Mouse (Mus musculus) large intestine, adult 2 months (tissue): Measurements from ENCODE around the gene Adam12. TPM values are rescaled to one million over a fixed set of nuclear protein-coding genes. Genes with fewer than 3 reads are reported as not detected.

Source experiments
- DNase-seq: peaks from one replicate; pipeline ENCODE4 v3.0.0-alpha.2; 2012; ENCODE audit warnings: low read depth, low spot score
- WGBS: fragments of 180-500 bp; shearing (Covaris S2); methylation state at CpG from one replicate; pipeline ENCODE4 v1.1.7; 2018; 5-methylcytosine and 5-hydroxymethylcytosine counted together
- polyA plus RNA-seq: library from polyadenylated mRNA; depleted of rRNA; stranded (reverse); fragments of >200 nt; gene quantifications from 2 replicates; pipeline ENCODE4 v1.2.3, GENCODE M21; 2012

The Adam12 gene
- polyA plus RNA-seq, 1 experiment, result 0.55 TPM

DNA sequence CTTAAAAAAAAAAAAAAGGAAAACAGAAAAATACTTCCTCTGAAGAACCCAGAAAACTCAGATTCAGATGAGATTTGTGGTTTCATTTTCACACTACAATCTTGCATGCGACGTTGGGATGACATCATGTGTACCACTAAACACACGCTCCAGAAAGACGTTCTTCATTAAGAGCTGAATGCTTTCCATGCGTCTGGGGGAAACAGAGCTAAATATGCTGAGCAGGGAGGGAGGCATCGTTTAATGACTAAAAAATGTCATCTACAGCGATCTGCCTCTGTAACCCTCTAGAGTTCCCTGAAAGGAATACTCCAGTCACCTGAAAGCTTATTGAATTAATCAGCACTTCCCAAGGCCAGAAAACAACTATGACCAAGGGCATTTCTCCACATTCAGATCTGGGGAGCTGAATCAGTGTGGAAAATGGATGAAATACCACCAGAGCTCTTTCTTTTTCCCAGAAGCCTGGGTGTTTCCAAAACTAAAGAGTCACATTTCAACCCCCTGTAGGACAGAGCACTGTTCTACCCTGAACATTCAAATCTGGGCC lies 203.6 kb downstream of the Adam12 start:
- WGBS, result 73% methylated on average over 7 of the region's 7 CpGs
- DNase-seq, result no peak

DNA sequence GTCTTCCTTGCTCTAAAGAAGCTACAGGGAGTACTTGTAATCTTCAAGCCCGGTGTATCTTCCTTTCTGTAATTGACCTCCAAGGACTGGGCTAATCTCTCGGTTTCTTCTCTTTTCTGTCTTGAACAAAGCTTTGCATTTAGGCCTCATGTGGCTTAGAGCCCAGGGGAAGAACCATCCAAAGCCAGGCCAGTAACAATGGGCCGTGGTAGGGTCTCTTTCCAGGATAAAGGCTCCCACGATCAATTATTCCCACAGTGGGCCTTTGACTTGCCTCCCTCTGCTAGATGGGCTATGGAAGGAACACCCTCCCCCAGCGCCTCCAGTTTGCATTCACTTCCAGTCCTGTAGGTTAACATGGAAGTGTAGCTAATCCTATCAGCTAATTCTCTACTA lies 204.9 kb downstream of the Adam12 start:
- no peak for DNase-seq

DNA sequence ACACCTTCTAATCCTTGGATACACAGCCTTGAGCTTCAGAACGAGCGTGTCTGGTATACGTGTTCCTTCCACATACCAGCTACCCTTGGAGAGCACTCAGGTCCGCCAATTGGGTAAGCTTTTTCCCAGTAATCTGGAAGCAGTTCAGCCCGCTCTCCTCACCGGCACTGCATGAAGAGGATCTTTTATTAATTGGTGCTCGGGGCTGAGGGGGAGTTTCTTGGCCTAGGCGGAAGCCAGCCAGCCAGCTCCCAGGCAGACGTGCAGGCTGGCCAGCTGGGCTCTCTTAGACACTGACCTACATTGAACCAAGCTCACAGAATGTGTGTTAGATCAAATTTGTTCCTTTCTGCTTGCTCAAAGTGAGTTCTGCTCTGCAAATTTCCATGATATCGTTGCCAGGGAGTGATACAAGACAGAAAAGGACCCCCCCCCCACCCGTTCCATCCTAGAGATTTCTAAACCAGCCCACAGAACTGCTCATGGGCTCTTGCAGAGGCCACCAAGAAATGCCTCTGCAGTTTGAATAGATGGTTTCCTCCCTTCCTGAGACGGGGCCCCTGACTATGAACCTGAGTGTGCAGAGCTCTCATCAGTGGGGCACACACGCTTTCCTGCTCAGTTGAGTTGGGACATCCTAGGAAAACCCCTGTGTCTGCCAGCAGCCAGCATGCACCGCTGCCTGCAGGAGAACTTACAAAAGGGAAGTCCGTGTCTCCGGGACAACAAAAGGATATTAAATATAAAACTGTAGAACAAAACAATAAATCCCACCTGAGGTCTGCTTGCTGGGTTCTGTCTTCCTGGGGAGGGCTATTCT lies 205.5 kb downstream of the Adam12 start:
- WGBS, result 64% methylated on average over 16 of the region's 16 CpGs
- DNase-seq, result no peak

More for the DNA sequence above, 204.9 kb downstream of the Adam12 start:
- 79% methylated on average over 5 of the region's 5 CpGs for WGBS

DNA sequence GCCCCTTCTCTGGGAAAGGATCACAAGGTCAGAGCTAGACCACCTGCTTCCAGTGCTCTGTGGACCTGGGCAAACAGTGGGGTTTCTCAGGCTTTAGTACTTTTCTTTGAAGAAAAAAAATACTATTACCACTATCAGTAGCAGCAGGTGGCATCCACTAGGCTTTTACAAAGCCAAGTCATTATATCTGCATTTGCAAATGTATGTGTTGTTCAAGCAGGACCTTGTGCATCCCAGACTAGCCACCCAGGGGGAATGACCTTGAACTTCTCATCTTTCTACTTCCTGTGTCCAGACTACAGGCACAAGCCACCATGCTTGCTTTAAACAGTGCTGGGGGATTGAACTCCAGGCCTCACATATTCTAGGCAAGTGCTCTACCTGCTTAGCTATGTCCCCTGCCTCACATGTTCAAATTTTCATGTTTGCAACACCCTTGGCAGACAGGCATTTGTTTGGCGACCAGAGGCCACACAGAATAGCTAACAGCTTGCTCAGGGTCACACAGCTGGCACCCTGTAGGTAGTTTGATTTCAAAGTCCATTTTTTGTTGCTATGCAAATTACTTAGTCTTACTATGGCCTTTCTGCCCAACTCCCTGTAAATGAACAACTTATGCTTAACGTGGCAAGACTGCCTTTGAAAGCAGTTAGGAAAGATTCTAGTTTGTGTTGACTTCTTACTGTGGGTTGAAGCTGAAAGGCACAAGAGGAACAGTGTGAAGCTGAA lies 209.6 kb downstream of the Adam12 start:
- peak; percentile 45 for DNase-seq
- WGBS, result 26% methylated on average over 2 of the region's 2 CpGs

DNA sequence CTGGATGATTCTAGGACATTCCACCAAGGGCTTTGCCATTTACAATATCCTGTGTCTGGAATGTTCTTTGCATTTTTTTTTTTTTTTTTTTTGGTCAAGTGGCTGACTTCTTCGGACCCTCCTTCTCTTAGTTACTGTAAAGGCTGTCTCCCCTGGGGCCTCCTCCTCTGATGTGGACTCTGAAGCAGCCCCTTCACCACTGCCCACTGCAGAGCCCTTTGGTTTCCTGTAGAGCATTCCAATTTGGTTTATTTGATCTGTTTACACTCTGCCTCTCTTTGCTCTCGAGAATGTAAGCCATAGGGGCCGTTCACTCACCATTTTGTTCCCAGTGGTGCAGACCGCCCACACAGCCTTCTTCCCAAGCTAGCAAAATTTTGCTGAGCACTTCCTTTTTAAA lies 216.7 kb downstream of the Adam12 start:
- 58% methylated on average over 4 of the region's 4 CpGs for WGBS
- DNase-seq, result no peak

DNA sequence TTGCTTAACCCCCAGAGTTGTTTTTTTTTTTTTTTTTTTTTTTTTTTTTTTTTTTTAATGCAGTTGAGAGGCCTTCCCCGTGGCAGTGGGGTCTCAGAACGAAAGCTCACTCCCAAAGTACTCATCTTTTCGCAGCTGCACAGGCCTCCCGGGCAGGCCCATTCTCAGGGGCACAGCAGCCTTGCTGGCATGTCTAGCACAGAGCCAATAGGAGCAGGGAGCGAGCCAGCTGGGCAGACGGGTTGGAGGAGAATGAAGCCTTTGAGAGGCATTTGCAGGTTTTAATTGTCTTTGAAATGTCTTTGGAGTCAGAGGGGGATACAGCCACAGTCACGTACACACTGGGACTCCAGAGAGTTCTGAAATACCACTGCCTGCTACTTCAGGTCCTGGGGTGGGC lies 217.2 kb downstream of the Adam12 start:
- WGBS, result 80% methylated on average over 7 of the region's 7 CpGs
- no peak for DNase-seq

DNA sequence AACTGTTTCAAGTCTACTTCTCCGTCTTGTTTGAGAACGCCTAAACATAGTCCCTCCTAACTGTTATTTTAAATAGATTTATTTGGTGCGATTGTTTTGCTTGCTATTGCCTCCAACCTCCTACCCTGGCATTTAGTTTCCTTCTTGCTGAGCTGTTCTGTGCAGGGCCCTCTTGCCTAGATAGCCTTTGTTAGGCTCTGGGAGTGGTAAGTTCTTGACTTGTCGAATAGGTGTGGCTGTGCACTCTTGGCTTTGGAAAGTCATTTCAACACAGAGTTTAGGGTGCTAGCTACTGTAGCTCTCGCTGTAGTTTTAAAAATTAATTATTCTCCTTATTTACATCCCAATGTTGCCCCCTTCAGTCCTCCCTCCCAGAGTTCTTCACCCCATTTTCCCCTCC lies 222.8 kb downstream of the Adam12 start:
- WGBS, result 58% methylated on average over 5 of the region's 5 CpGs

DNA sequence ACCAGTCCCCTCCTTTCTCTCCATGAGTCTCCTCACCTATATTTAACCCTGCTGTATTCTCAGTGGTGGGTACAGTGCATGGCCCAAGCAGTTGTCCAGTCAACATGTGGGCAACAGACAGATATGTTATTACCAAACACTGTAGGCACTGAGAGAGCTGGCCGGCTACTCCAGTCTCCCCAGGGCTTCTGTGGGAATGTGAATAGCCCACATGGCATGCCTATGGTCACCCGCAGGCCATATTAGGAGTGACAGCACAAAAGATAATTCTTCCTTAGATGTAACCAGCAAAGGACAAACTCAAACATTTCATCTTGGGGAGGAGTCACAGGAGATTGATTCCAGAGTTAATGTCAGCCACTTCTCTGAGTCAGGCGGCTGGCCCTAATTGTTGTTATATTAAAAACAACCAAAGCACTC lies 224.0 kb downstream of the Adam12 start:
- no peak for DNase-seq
- WGBS, result 75% methylated on average over 3 of the region's 3 CpGs

More for the DNA sequence above, 222.8 kb downstream of the Adam12 start:
- DNase-seq, result no peak

DNA sequence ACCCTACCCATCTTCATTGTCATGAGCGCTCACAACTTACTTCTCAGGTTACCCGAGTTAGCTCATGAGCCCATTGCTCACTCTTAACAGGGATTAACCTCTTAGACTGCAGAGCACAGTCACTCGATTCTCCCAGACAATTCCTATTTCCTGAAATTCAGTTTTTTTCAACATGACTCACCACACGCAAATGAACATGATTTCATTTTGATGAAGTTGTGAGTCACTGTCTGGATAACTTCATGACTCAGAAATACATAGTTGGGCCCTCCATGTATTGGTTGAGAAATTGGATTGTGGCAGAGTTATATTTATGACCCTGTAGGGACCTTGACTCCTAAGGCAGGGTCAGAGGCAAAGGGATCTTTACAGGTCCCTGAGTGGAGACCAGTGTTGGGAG lies 230.4 kb downstream of the Adam12 start:
- 77% methylated on average over 4 of the region's 4 CpGs for WGBS

DNA sequence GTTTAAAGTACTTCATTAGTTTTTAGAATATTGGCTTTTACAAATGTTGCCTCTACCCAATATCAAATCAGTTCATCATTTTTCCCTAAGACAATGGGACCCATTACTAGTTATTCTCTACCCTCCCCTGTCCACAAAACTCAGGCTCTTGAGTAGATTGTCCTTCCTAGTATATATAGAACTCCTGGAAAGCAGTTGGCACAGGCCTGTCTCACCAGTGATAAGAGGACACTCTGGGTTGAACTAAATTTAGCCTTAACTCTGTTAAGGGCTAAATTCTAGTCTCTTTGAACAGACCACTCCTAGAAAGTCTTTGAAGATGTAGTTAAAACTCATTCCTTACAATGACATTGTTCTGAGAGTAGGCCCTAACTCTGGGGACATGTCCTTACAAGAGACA lies 241.0 kb downstream of the Adam12 start:
- DNase-seq, result no peak

More for the DNA sequence above, 230.4 kb downstream of the Adam12 start:
- DNase-seq, result no peak

DNA sequence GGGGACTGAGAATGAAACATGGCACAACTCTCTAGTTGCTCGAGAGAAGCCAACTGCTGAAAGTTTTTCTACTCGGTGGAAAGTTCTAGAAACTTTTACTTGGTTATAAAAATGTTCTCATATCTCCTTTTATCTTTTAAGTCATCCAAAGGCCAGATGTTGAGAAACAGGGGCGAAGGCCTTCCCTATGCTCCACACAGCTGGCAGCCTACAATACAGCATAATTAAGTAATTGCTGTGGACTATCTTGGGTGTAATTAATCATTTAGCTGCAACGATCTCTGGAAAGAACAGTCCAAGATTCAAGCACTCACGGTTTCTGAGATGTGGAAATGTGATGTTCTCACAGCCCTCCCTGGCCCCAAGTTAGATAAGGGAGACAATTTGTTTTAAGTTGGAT lies 243.6 kb downstream of the Adam12 start:
- WGBS, result 46% methylated on average over 5 of the region's 5 CpGs
- no peak for DNase-seq

DNA sequence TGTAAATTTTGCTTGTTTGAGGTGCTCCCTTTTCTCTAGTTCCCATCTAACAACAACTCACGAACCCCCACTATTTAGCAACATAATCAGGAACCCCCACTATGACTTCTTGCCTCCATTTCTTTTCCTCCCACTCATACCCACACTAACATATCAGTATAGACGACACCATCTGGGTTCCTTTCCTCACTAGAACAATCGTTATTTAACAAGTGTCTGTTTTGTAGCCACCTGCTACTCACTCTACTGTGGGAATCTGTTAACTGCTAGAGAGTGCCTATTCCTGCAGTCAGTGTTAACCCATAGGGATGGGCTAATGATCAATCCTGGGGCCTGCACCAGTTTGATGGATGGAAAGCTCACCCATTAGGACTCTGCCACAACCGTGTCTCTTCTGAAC lies 245.7 kb downstream of the Adam12 start:
- DNase-seq, result no peak
- 84% methylated on average over 4 of the region's 4 CpGs for WGBS

DNA sequence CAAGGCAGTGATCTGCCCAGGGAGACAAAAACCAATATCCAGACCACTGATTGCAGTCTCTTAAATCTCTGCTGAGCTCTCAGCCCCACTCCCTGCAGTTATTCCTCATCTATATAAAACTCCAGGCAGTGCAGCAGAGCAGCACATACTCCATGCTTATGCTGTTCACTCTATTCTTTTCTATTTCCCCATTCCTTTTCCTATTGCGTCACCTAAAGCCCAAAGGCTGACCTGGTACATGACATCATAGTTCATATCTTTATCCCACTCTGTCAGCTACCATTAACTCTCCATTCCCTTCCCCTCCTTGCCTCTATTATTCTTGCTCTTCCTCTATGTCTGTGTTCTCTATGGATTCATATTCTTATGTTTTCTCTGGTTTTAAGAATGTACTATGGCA lies 246.3 kb downstream of the Adam12 start:
- no peak for DNase-seq
- WGBS, result 53% methylated on average over 1 of the region's 1 CpGs

DNA sequence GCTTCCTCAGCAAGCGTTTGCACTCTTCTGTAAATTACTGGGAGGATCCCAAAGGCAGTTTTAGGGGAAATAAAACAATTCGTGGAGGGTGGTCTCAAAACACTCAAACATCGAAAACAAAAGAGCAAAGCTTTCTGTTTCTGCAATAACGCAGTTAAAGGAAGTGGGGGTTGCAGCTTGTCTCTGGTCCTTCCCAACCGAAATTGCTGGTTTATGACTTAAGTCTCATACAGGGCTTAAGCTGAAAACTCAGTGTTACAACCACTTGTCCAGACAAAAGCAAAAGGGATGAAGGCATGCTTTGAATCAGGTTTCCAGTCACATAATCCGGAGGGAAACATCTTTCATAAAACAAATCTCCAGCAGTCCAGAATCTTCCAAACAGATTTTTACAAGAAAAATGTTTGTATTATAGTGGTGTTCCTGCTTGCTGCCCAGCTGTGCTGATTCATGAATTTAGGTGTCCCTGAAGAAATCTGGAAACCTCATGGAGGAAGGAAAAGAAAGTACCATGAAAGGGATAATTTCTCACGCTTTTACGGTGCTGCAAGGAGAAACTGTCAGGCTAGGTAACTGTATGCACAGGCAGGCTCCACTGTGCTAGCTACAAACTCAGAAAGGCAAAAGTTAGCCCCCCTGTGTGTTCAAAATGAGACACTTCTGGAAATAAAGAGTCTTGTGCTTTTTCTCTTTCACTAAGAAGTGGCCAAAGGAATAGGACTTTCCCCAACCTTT lies 255.4 kb downstream of the Adam12 start:
- no peak for DNase-seq
- WGBS, result 23% methylated on average over 8 of the region's 8 CpGs

DNA sequence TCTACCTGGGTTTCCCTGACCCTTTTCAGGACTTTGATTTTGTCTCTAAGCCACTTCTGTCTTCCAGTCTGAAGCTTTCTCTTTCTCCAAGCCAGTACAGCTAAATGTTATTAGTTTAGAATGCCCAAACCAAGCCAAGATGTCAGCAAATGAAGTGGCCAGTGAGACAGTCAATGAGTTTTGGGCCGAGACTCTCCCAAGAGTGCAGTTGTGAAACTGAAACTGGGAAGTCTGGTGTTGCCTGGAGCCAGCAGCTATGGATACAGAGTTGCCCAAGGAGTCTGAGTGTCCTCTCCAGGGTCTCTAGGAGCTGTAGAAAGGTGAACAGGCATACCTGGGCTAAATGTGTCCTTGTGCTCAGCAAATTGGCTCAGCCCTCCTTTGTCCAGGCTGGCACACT lies 260.9 kb downstream of the Adam12 start:
- WGBS, result 27% methylated on average over 1 of the region's 1 CpGs
- DNase-seq, result no peak

DNA sequence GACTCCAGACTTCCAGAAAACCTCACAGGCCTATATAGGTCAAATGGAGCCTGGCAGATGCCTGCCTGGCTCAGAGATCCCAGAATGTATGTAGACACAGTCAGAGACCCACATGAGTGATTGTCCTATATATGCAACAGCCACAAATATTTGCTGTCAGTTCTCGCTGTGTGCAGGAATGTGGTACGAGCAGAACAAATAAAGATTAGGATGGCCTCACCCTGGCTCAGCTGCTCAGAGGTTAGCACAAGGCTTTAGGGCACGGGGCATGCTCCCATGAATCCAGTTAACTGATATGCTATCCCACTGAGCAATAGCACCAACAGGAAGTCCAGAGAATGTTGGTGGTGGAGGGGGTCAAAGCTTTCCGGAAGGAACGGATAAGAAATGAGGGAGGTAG lies 261.5 kb downstream of the Adam12 start:
- 45% methylated on average over 5 of the region's 5 CpGs for WGBS
- DNase-seq, result no peak

DNA sequence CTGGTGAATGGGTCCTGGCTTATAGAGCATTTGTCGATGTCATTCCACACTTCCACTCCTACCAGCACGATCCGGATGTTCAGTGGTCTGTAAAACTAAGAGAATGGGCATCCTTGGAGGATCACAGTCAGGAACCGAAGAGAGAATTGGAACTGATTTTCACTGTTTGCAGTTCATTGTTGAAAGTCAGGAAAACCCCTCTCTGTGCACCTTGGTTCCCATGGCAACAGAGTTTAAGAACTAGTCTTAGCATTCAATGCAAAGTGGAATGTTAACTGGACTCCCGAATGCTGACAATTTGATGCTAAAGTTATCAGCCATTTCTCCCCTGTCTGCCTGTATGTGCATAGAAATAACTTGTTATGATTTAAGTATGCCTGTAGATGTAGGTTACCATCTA lies 264.0 kb downstream of the Adam12 start:
- DNase-seq, result no peak
- WGBS, result 82% methylated on average over 5 of the region's 5 CpGs

DNA sequence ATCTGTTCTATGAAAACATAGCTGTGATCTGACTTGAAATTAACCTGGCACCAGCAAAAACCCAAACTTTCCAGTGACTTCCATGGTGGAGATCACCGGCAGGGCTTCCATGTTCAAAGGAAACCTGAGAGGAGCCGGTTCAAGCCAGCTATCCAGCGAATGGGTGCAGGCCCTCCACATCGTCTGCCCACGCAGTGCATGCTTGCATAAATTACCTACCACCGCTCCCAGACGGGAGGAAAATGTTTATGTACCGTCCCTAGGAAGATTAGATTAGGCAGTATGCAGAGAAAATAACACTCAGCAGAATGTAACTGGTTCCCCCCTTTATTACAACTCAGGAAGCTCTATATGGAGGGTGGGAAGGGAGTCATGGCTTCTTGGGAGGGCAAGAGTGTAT lies 268.4 kb downstream of the Adam12 start:
- WGBS, result 71% methylated on average over 8 of the region's 8 CpGs

DNA sequence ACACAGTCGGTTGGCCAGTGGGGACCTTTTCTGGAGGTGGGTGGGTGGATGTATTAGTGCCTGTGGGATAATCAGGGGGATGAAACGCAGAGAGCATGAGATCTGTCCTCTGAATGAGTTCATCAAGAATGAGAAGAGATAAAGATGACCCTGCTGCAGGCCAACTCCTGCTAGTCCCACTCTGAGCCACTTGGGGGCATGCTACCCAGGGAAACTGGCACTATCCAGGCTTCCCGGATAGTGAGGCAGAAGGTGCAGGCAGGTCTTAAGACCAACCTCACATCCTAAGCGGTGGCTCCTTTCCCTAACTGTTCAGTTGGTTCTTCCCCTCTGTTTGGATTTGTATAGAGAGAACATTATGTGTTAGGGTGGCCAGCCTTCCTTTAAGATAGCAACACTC lies 272.7 kb downstream of the Adam12 start:
- WGBS, result 74% methylated on average over 4 of the region's 4 CpGs

More for the DNA sequence above, 268.4 kb downstream of the Adam12 start:
- no peak for DNase-seq

DNA sequence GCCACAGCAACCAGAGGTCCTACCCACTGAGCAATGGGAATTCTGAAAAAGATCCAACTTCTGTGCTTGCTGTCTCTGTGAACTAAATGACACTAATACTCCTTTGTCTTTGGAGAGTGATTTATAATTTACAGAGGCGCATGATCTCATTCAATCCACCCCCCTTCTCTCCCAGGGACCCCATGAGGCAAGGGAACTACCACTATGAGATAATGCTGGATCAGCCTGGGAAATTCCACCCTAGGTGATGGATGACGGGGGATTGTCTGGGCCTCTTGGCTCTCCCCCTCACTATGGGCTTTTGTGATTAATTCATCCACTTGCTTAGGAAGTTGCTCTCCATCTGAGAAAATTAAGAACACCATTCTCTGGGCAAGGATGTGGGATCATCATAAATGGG lies 274.1 kb downstream of the Adam12 start:
- WGBS, result 89% methylated on average over 2 of the region's 2 CpGs

More for the DNA sequence above, 272.7 kb downstream of the Adam12 start:
- no peak for DNase-seq

More for the DNA sequence above, 274.1 kb downstream of the Adam12 start:
- no peak for DNase-seq
